Mouse (Mus musculus) cortical plate, adult 2 months (tissue): ENCODE results near the gene Prtn3.

ENCODE experiments used
- CTCF ChIP-seq: fragments of 200-500 bp; IDR thresholded peaks from 2 replicates; pipeline ENCODE4 v1.5.1; 2011; ENCODE audit warnings: mild to moderate bottlenecking, control low read depth, low read length; ENCODE audit not compliant: insufficient read depth; ENCODE audit errors: extremely low read depth
- POLR2A ChIP-seq: fragments of 200-500 bp; IDR thresholded peaks from 2 replicates; pipeline ENCODE4 v1.6.1; 2011; ENCODE audit warnings: mild to moderate bottlenecking, low read length, control low read depth; ENCODE audit not compliant: insufficient read depth; ENCODE audit errors: extremely low read depth

DNA sequence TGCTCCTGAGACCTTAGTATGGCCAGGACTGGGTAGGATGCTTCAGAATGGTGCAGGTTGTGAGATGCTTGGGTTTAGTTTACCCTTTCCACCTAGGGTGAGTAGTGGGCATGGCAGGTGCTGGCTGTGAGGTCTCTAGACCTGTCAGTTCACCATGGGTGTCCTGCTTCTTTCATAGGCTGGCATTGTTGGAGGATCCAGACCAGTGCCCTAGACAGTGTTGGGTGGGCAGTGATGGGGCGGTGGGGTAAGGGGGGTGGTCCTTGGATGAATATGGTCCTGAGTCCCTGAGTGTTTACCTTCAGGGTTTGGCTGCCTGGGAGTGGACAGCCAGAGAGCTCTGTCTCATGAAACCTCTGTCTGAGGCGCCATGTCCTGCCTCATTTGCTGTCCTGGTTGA is 16.4 kb upstream of the Prtn3 start:
- TF ChIP-seq CTCF (no peak), POLR2A (no peak)
